Mouse (Mus musculus): Measurements from ENCODE around the gene 1810010H24Rik. TPM values are rescaled to one million over a fixed set of nuclear protein-coding genes. Genes with fewer than 3 reads are reported as not detected.
A peak's percentile ranks its signal among the peaks of the same experiment; 100 is the strongest.

The 1810010H24Rik gene
- polyA plus RNA-seq, 1 experiment from 2014 or later, result 1.5 TPM

GRCm38 (mm10) chr11:107028754-107029153 lies 3.3 kb downstream of the 1810010H24Rik start:
- peaks cover 38% of the 10 kb centered on the region for H3K4me1 ChIP-seq
- H3K27ac ChIP-seq, result peak overlapping the region; percentile 88
- ATAC-seq, result no peak
- peak overlapping the region; percentile 90 for H3K4me2 ChIP-seq
- peaks cover 61% of the 10 kb centered on the region for H3K27me3 ChIP-seq (replicated peaks)
- peaks cover 6% of the 10 kb centered on the region; the same call in 1 of the 2 replicates for H3K36me3 ChIP-seq
- H3K9me3 ChIP-seq (replicated peaks), result no peaks in the 10 kb centered on the region
- H3K4me3 ChIP-seq, result peak overlapping the region; percentile 70
- H3K9ac ChIP-seq, result peak overlapping the region; percentile 82
- WGBS (ENCODE audit: insufficient replicate concordance), result 69% methylated on average over 6 of the region's 6 CpGs

GRCm38 (mm10) chr11:107029536-107029935 lies 4.1 kb downstream of the 1810010H24Rik start:
- Histone ChIP-seq H3K9ac (no peak overlapping the region), H3K36me3 (peaks cover 10% of the 10 kb centered on the region; the same call in 1 of the 2 replicates), H3K4me2 (no peak overlapping the region), H3K4me3 (no peak overlapping the region), H3K27me3 (replicated peaks) (peaks cover 53% of the 10 kb centered on the region), H3K9me3 (replicated peaks) (no peaks in the 10 kb centered on the region), H3K27ac (no peak overlapping the region), H3K4me1 (peaks cover 38% of the 10 kb centered on the region)
- WGBS (ENCODE audit: insufficient replicate concordance), result 52% methylated on average over 19 of the region's 19 CpGs
- ATAC-seq, result no peak

GRCm38 (mm10) chr11:107031635-107032034 lies 6.2 kb downstream of the 1810010H24Rik start:
- 58% methylated on average over 7 of the region's 7 CpGs for WGBS (ENCODE audit: insufficient replicate concordance)
- H3K4me2 ChIP-seq, result no peak overlapping the region

GRCm38 (mm10) chr11:107034085-107034810 lies 8.8 kb downstream of the 1810010H24Rik start:
- H3K27ac ChIP-seq, result no peak overlapping the region
- 81% methylated on average over 10 of the region's 10 CpGs for WGBS (ENCODE audit: insufficient replicate concordance)
- no peaks in the 10 kb centered on the region for H3K9me3 ChIP-seq (replicated peaks)
- ATAC-seq, result no peak
- H3K4me3 ChIP-seq, result no peak overlapping the region
- peaks cover 14% of the 10 kb centered on the region for H3K27me3 ChIP-seq (replicated peaks)
- H3K36me3 ChIP-seq, result peaks cover 38% of the 10 kb centered on the region
- no peak overlapping the region for H3K4me2 ChIP-seq
- 0 out of 2 replicates have a peak, but pooled peaks cover 4% of the 10 kb centered on the region for H3K4me1 ChIP-seq
- no peak overlapping the region for H3K9ac ChIP-seq

More at GRCm38 (mm10) chr11:107031635-107032034, 6.2 kb downstream of the 1810010H24Rik start:
- Histone ChIP-seq H3K9ac (no peak overlapping the region), H3K9me3 (replicated peaks) (no peaks in the 10 kb centered on the region), H3K4me3 (no peak overlapping the region), H3K4me1 (peaks cover 20% of the 10 kb centered on the region), H3K36me3 (peaks cover 17% of the 10 kb centered on the region; the same call in 1 of the 2 replicates), H3K27ac (no peak overlapping the region), H3K27me3 (replicated peaks) (peaks cover 32% of the 10 kb centered on the region)
- ATAC-seq, result no peak

- ATAC-seq, result no peak
- Histone ChIP-seq H3K4me1 (peaks cover 11% of the 10 kb centered on the region), H3K27me3 (replicated peaks) (no peaks in the 10 kb centered on the region), H3K4me3 (no peak overlapping the region), H3K4me2 (no peak overlapping the region), H3K9ac (no peak overlapping the region), H3K36me3 (peaks cover 71% of the 10 kb centered on the region), H3K27ac (no peak overlapping the region), H3K9me3 (replicated peaks) (no peaks in the 10 kb centered on the region)
- WGBS (ENCODE audit: insufficient replicate concordance), result 89% methylated on average over 5 of the region's 5 CpGs
These were observed 13.9 kb downstream of the 1810010H24Rik start for GRCm38 (mm10) chr11:107039417-107039816.

- no peak overlapping the region for H3K27ac ChIP-seq
- no peak overlapping the region for H3K4me3 ChIP-seq
- no peaks in the 10 kb centered on the region for H3K27me3 ChIP-seq (replicated peaks)
- peaks cover 13% of the 10 kb centered on the region for H3K4me1 ChIP-seq
- peaks cover 80% of the 10 kb centered on the region for H3K36me3 ChIP-seq
- no peak overlapping the region for H3K9ac ChIP-seq
- no peaks in the 10 kb centered on the region for H3K9me3 ChIP-seq (replicated peaks)
- no peak for ATAC-seq
- no peak overlapping the region for H3K4me2 ChIP-seq
- 92% methylated on average over 3 of the region's 3 CpGs for WGBS (ENCODE audit: insufficient replicate concordance)
These were observed 15.9 kb downstream of the 1810010H24Rik start for GRCm38 (mm10) chr11:107041396-107041795.

GRCm38 (mm10) chr11:107043361-107043760 lies 17.9 kb downstream of the 1810010H24Rik start:
- 82% methylated on average over 11 of the region's 11 CpGs for WGBS (ENCODE audit: insufficient replicate concordance)
- peak; percentile 10; the same call in 1 of the 2 replicates for ATAC-seq
- Histone ChIP-seq H3K9ac (no peak overlapping the region), H3K36me3 (peaks cover 81% of the 10 kb centered on the region), H3K27me3 (replicated peaks) (no peaks in the 10 kb centered on the region), H3K27ac (peak overlapping the region; percentile 71; the same call in 1 of the 2 replicates), H3K4me3 (no peak overlapping the region), H3K4me2 (no peak overlapping the region), H3K4me1 (peaks cover 13% of the 10 kb centered on the region), H3K9me3 (replicated peaks) (no peaks in the 10 kb centered on the region)

GRCm38 (mm10) chr11:107044321-107044720 lies 18.8 kb downstream of the 1810010H24Rik start:
- peak; percentile 85 for ATAC-seq
- Histone ChIP-seq H3K4me1 (peaks cover 13% of the 10 kb centered on the region), H3K36me3 (peaks cover 71% of the 10 kb centered on the region), H3K27ac (peak overlapping the region; percentile 71), H3K4me3 (no peak overlapping the region), H3K9ac (peak overlapping the region; percentile 13; the same call in 1 of the 2 replicates), H3K4me2 (peak overlapping the region; percentile 47), H3K9me3 (replicated peaks) (no peaks in the 10 kb centered on the region), H3K27me3 (replicated peaks) (no peaks in the 10 kb centered on the region)
- 17% methylated on average over 5 of the region's 5 CpGs for whole genome bisulfite sequencing (ENCODE audit: insufficient replicate concordance)

GRCm38 (mm10) chr11:107045546-107045945 lies 20.1 kb downstream of the 1810010H24Rik start:
- Histone ChIP-seq H3K9ac (no peak overlapping the region), H3K27me3 (replicated peaks) (no peaks in the 10 kb centered on the region), H3K27ac (no peak overlapping the region; the same call in 1 of the 2 replicates), H3K4me1 (peaks cover 13% of the 10 kb centered on the region), H3K9me3 (replicated peaks) (no peaks in the 10 kb centered on the region), H3K4me2 (no peak overlapping the region), H3K36me3 (peaks cover 60% of the 10 kb centered on the region), H3K4me3 (no peak overlapping the region)
- ATAC-seq, result no peak
- 82% methylated on average over 4 of the region's 4 CpGs for WGBS (ENCODE audit: insufficient replicate concordance)

GRCm38 (mm10) chr11:107046766-107047620 lies 21.5 kb downstream of the 1810010H24Rik start:
- no peak overlapping the region for H3K4me3 ChIP-seq
- peaks cover 13% of the 10 kb centered on the region for H3K4me1 ChIP-seq
- 90% methylated on average over 15 of the region's 15 CpGs for WGBS (ENCODE audit: insufficient replicate concordance)
- ATAC-seq, result no peak
- H3K36me3 ChIP-seq, result peaks cover 56% of the 10 kb centered on the region
- no peaks in the 10 kb centered on the region for H3K9me3 ChIP-seq (replicated peaks)
- H3K27me3 ChIP-seq (replicated peaks), result no peaks in the 10 kb centered on the region
- no peak overlapping the region for H3K4me2 ChIP-seq
- no peak overlapping the region for H3K9ac ChIP-seq
- H3K27ac ChIP-seq, result 0 out of 2 replicates have a peak overlapping the region, but pooled peaks have one; percentile 1

GRCm38 (mm10) chr11:107054870-107055269 lies 29.4 kb downstream of the 1810010H24Rik start:
- Histone ChIP-seq H3K27me3 (replicated peaks) (no peaks in the 10 kb centered on the region), H3K4me2 (no peak overlapping the region), H3K4me1 (0 out of 2 replicates have a peak, but pooled peaks cover 9% of the 10 kb centered on the region), H3K9me3 (replicated peaks) (no peaks in the 10 kb centered on the region), H3K4me3 (no peak overlapping the region), H3K9ac (no peak overlapping the region), H3K36me3 (peaks cover 88% of the 10 kb centered on the region), H3K27ac (peak overlapping the region; percentile 26; the same call in 1 of the 2 replicates)
- 81% methylated on average over 6 of the region's 6 CpGs for WGBS (ENCODE audit: insufficient replicate concordance)
- peak; percentile 69 for ATAC-seq
